Mouse (Mus musculus) erythroblast, embryonic 14.5 days (primary cell): ENCODE measurements around the gene Vmn1r93.
"Not testable (repeated sequence)": the region's sequence is repeated elsewhere in the genome, so short reads cannot be mapped to it uniquely, and the experiment has no call there.

Experiments
- GATA1 ChIP-seq: IDR thresholded peaks from 2 replicates; pipeline ENCODE4 v1.6.1; 2012; ENCODE audit warnings: low read length, inconsistent platforms, mixed read lengths
- TAL1 ChIP-seq: IDR thresholded peaks from 3 replicates; pipeline ENCODE4 v1.6.1; 2012; ENCODE audit warnings: low read length, inconsistent platforms, mixed read lengths

GRCm38 (mm10) chr7:20138988-20139387, at the start of gene Vmn1r93:
- not testable (repeated sequence) for TF ChIP-seq GATA1, TAL1
